Mouse (Mus musculus) ES-CJ7 (cell line): ENCODE data around the gene Pea15a.
A peak's percentile ranks its signal among the peaks of the same experiment; 100 is the strongest.

Experiments
- DNase-seq: peaks from one replicate; pipeline ENCODE4 v3.0.0; 2011; ENCODE audit warnings: low read depth, low spot score

Pea15a gene

DNA sequence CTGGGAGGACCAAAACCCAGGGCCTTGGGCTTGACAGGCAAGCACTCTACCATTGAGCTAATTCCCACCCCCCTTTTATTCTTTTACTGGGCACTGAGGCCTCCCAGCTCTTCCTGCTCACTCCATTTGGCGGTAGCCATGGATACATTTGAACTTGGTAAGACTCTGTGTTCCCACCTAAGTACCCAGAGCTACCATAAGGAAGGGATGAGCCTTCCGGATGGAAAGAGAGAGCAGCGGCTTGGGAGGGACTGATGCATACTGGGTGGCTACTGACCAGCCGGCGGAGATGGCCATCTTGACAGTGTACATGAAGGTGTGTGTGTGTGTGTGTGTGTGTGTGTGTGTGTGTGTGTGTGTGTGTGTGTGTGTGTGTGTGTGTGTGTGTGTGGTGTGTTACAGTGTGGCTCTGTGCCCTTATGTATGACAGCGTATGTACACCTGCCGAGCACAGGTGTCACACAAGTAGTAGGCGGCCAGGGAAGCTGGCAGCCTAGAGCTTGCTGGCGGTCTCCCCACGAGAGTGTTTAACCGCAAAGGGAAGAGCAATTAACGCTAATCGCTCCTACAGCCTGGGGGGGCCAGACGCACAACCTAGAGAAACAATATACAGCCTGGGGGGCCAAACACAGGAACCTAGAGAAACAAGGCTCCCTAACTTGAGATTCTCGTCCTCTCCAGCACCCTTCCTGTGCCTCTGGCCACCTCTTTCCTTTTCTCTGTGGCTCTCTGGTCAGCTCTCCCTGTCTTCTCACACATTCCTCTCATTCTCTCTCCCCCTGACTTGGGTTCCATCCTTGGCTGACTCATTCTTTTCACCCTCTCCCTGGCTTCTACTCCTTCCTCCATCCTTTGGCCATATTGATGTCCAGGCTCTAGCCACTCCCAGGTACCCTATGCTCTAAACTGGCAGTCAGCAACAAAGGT, 1.5 kb downstream of the Pea15a start:
- no peak for DNase-seq

DNA sequence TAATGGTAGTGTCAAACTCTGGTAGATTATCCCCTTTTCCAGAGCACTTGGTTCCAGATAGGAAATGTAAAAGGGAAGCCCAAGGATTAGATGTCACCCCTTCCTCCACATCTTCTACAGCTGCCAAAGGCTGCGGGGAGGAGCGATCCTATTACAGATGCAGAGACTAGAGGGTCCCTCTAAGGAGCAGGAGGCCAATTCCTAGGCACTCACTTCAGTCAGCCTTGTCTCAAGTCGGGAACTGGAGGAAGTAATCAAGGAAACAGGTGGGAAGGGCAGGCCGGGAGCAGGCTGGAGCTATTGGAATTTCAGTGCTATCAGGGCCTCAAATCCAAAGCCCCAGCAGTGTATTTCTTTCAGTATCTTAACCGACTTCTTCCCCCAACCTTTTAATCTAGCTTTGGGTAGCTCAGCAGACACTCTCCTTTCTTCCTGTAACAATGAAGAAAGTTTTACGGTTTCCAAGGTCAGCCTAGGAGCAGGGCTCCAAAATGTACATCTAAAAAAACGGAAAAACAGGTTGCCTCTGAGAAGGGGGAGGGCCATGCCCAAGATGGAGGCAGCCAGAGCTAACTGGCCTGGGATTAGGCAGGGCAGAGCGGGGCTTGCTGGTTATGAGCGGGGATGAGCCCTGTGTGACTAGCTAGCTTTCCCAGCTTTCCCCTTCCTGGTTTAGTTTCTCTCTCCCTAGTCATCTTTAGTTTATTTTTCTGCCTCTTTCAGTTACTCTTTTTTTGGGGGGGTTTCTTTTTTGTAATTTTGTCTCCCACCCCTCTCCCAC, 2.4 kb downstream of the Pea15a start:
- DNase-seq, result no peak

DNA sequence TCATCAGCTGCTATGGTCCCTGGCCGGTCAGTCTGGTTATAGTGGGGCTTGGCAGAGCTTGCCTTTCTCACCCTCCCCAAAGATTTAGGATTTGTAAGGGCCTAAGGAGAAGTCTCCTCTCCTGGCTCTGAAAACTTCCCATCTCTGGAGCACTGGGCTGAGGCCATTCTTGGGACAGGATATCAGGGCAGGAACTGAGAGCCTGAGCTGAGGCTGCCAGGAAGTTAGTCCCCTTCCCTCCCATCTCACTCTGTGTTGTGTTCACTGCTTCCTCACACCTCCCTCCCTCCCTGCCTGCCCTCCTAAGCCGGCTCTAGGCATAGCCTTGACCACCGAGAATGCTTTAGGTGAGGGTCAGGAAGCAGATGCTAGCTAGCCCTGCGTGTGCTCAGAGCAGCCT, 3.0 kb downstream of the Pea15a start:
- no peak for DNase-seq

DNA sequence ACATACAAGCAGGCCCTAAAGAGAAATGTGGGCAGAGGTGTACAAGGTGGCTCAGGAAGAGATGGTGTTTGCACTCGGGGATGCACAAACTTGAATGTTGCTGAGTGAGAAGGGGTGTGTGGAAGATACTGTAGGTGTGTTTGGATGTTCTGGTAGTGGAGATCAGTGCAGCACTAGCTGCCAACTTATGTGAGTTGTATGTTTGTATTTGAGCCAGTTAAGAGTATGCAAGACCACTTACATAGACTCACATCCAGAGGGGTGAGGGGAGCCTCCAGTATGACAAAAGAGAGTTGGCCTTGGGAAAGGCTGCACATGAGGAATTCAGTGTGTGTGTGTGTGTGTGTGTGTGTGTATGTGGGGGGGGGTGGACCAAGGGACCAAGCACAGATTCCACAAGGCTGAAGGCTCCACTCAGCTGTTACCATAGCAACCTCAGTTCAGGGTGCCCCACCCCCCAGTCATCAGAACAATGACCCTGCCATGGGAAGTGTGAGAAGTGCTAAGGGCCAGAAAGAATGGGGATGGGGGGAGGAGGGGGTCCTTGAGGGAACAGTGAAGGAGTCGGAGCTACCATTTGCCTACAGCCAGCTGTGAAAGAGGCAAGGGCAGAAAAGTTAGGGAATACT, 3.6 kb downstream of the Pea15a start:
- DNase-seq, result peak; percentile 70

- DNase-seq, result no peak
Measured at GRCm38 (mm10) chr1:172201967-172202880, 4.4 kb downstream of the Pea15a start.

- peak; percentile 51 for DNase-seq
Measured at GRCm38 (mm10) chr1:172200871-172201447, 5.6 kb downstream of the Pea15a start.

DNA sequence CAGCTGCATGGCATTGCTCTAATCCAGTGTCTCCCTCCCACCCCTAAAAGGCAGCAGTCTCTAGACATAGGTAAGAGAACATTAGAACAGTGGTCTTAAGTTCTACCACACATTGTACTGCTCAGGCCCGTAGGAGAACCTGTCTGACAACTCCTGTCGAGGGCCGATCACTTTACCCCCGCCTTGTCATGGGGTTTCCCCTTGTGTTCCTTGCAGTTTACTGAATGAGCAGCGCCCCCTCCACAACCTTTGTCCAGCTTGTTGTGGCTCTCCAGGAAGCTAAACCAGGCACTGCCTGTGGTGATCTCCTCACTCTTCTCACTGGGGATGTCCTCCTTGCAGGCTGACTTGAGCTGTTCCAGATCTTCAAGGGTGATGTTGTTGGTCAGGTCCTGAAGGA, 6.4 kb downstream of the Pea15a start:
- DNase-seq, result no peak

DNA sequence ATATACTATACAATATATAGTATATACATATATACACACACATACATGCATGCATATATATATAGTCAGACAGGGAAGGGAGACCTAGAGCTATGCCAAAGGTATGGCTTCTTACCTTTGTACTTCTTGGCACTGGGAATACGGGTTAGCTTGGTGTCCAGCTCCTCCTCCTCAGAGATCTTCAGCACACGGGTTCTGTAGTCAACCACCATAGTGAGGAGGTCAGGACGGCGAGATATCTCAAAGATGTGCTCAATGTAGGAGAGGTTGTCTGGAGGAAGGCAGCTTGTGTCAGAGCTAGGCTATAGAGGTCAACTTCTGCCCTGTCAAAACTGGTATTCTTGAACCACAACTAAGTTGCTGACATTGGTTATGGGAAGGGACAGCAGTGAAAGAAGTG, 7.6 kb downstream of the Pea15a start:
- DNase-seq, result no peak

- DNase-seq, result no peak
Measured at GRCm38 (mm10) chr1:172198316-172198715, 8.3 kb downstream of the Pea15a start.

DNA sequence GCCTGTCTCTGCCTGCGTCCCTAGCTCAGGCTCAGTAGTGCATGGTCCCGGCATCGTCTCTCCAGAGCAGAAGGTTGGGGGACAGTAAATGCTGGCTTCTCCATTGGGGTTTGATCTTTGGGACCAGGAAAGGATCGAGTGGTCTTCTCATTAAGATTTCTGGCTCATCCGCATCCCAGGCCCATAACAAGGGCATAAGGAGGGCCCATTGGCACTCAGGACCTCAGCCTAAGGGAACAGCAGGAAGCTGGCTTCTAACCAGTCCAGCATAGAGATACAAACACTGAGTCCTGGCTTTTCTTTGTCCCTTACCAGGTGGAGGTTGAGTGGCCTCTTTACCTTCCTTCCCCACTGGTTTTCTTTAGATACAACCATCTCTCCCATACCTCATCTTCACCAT, 8.8 kb downstream of the Pea15a start:
- DNase-seq, result no peak

DNA sequence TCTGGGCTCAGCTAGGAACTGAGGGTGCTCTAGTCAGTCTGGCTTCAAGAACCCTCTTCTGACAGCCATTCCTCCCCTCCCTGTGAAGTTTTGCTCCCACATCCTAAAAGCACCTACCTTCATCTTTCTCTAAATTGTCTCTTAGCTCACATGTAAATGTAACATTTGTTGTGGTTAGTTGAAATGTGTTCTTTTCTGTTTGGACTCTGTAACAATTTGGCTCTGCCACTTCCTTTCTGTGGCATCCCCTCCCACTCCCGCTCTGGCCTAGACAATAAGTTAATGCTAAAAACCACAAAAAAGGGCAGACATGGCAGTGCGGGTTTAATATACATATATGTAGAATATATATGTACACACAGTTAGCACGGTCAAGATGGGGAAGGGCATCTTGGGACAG, 9.5 kb downstream of the Pea15a start:
- no peak for DNase-seq

DNA sequence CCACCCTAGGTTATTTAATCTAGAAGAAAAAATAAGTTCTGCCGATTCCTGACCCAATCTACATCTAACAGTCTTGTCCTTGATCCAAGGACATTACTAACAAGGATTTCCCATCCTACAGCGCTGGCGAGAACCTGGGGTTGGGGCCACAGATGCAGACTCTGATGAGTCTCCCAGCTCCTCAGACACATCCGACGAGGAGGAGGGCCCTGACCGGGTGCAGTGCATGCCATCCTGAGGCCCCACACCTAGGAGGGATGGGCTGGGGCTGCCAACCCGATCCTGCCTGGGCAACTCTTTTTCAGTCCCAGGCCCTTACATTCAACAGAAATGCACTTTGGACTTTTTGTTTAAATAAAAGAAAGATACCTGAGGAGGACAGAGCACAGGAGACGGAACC, 12.2 kb downstream of the Pea15a start:
- DNase-seq, result no peak

GRCm38 (mm10) chr1:172192217-172192616, 14.4 kb downstream of the Pea15a start:
- no peak for DNase-seq

- DNase-seq, result no peak
Measured at GRCm38 (mm10) chr1:172191578-172191977, 15.0 kb downstream of the Pea15a start.

DNA sequence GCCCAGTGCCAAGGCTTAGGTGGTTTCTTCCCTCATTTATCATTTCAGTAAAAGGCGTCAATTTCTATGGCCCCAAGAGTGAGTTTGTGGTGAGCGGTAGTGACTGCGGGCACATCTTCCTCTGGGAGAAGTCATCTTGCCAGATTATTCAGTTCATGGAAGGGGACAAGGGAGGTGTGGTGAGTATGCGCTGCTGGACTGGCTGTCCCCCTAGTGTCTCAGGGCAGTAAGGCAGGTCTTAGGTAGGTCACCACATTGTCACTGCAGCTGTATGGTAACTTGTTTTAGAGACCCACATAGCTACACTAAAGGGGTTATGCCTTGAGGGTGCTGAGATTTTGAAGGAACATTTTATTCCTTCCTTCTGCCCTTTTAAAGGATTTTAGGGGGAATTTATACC, 17.7 kb downstream of the Pea15a start:
- DNase-seq, result peak; percentile 60

GRCm38 (mm10) chr1:172186401-172187289, 20.0 kb downstream of the Pea15a start:
- DNase-seq, result peak; percentile 34

DNA sequence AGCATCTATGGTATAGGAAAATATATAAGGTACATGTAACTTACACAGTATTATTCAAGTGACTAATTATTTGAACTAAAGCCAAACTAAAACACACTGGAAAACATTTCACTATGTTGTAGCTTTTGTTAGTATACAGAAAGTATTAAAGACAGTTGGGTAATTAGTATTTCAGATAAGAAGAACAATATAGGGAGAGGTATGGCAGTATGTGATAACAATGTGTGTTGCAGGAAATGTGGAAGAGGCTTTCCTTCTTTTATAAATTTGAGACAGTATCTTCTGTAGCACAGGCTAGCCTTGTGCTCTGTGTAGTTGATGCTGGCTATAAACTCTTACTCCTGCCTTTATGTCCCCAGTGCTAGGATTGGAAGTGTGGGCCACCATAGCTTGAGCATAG, 22.7 kb downstream of the Pea15a start:
- DNase-seq, result no peak

DNA sequence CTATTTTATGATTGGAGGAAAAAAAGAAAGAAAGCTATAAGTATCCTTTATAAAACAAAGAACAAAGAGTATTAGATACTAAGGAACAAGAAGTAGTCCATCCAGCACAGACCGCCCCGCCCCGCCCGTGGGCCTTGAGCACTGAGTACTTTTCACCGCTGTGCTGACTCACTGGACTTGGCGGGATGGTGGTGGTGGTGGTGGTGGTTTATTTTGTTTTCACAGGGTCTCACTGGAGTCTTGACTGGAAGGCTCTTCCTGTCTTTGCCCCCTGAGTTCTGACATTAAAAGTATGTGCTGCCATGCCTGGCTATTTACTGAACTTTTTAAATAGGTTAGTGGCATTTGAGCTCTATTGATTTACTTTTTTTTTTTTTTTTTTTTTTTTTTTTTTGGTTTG, 23.5 kb downstream of the Pea15a start:
- DNase-seq, result no peak

DNA sequence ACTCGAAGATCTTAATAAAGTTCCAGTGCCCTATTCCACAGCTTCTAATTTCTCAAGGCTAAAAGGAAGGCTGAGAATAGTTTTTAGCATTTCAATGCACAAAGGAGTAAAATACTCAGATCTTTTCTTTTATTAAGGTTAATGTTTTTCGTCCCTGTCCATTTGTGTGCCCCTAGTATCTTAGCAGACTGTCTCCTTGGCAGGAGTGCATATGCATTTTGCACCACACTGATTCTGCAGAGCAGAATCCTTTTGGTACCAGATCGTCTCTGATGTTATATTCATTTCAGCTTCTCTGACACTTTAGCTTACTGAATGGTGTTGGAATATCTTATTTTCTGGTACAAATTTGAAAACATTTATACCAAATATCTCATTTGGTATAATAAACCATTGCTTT, 24.8 kb downstream of the Pea15a start:
- DNase-seq, result no peak

- DNase-seq, result no peak
Measured at GRCm38 (mm10) chr1:172180881-172181280, 25.7 kb downstream of the Pea15a start.
